Mouse (Mus musculus): ENCODE results near the gene Adcy2.
A peak's percentile ranks its signal among the peaks of the same experiment; 100 is the strongest.

Gene Adcy2

DNA sequence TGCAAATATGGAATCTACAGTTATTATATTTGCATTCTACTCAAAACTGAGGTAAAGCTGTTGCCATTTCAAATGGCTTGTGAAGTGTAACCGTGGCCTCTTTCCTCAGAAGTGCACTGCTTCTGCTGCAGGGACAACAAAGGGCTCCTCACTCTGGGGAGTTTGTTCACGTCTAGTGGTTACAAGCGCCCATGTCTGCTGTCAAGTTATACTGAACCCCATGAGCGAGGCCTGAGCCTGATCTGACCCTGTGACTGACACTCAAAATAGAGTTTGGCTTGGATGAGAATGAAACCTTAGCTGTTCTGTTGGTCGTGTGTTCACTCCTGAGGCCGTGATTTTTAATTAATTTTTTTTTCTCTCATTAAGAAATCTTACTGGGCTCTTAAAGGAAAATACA is 38.8 kb downstream of the Adcy2 start:
- DNase-seq: no peak

DNA sequence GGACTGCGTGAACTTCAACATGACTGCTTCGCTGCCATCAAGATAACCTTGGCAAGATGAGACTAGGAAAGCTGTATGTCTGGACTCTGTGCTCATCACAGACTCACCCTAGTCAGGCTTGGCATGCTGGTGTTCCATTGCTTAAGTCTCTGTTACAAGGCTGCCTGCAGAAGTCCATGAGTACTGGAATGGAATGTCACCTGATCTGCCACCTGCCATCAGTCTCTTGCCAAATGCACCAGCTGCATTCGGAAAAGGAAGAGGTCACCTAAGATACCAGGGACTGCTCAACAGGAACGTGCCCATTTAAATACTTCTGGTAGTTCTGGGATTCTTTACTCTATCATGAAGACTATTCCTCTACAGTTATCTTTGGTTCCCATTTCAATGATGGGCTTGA is 39.9 kb downstream of the Adcy2 start:
- DNase-seq: no peak

DNA sequence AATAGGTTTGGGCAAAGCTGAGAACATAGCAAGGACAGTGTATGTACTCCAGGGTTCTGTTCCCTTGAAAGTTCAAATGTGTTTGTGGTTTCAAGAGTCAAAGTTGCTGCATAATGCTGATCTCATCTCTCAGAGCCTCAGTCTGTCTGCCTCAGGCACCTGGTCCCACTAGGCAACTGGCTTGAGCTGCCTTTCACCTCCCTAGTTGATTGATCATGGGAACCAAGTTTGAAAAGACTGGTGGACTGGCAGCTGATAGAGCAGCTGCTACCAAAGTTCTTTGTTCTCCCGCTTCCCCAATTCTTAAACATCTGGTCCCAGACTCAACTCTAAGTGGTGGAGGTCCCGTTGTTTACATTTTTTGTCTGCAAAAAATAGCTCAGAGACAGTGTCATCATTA is 56.6 kb downstream of the Adcy2 start:
- no peak for DNase-seq

DNA sequence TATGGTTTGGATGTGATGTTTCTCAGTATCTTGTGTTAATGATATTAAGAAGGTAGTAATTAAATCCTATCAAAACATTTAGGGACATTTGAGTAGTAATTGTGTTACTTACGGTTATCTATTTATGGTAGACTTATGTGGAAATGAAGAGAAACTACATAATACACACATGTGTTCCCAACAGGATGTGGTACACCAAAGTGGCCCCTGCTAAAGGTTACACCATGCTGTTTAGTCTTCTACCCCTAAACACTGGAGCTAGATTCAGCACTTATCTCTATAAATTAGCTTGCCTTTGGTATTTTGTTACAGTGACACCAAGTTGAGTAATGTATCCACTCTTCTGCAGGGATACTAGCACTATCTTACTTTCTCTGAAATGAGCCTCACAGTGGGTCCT is 57.9 kb downstream of the Adcy2 start:
- no peak for DNase-seq

DNA sequence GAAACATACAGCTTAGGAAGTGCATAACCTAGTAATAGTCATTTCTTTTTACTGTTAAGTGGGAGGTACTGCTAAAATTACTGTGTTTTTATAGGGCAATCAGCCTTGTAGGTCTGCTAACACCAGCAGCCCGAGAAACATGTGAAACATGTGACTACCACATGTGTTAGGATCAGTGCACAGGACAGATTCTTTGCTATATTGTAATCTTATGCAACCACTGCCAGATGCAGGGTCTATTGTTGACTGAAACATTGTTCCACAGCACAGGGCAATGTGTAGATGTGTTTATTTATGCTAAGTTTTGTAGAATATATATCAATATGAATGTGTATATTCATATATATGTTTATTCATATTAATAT is 67.1 kb downstream of the Adcy2 start:
- no peak for DNase-seq

DNA sequence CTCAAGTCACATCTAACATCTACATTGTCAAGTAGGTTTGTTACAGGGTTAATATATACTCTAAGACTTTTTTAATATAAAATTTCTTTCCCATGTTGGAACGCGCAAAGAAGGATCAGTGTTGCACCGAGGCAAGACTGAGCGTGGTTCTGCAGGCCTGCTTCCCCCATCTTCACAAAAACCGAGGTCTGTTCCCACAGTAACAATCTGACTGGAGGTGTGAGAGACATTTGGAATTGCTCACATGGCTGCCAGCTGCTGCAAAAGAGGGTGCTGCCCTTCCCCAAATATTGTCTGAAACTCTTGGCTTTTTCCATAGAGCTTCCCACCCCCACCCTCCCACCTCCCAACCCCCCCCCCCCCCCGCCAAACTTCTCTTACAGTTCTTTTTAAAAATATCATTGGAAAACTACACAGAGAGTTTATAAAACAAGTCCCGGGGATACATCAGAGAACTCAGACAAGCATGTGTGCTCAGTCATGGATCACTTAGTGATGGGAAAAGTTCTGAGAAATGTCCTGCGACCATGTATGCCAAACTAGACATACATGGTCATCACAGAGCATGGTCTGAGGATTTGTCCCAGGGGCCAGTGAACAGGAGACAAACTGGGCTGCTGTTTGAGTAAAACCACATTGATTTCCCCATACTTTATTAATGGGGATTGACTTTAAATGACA is 67.6 kb downstream of the Adcy2 start:
- DNase-seq: peak; percentile 58

DNA sequence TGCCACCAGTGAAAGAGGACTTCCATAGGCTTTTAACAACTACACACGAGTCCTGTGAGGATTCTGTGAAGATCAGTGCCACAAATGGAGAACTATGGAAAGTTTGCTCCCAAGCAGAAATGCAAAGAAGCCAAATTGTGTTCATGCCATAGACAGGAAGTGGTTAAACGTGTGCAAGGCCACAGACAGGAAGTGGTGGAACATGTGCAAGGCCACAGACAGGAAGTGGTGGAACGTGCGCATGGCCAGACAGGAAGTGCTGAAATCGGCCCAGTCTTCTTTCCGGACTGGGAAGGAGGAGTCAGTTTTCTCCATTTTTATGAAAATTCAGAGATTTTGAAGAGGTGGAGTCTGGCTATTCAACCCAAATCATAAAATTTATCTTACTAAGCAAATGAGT is 70.9 kb downstream of the Adcy2 start:
- DNase-seq: no peak

DNA sequence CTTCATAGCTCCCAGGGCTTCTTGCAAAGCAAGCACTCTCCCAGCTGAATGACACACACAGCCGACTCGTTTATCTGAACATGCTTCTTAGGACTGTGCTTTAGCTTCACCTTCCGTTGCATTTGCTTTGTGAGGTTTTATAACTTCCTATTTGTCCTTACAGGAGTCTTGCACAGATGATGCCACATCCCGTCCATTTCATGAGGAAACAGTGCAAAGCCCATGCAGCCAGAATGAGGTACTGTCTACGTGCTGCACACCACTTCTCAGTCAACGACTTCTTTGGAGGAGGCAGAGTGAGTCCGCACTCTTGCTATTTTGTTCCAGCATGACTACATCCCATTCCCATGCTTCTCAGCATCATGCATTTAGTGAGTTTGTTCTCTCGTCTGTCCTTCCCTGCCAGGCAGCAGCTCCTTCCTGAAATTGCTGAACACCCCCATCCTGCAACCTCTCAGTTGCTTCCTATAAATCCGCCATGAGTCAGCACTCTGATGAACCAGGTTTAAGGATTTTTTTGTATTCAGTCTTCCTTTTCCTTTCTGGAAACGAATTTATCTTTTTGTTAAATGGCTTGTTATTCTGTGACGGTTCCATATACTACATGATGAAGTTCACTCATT is 85.6 kb downstream of the Adcy2 start:
- DNase-seq: no peak

DNA sequence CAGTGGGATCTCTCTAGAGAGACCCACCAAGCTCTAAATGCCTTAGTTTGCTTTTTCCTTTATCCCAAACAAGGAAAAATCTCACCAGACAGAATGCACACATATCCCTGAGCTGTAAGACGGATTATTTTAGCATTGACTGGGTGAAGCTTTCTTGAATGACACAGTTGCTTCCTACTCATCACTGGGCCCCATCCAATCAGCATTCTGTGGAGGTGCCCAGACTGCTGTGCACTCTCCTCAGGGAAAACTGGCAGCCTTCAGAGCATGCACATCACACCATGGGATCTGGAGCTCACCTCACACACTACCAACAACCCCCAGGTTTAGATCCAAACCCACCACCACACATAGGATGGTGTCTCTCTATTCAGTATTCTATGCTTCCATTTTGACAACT is 92.7 kb downstream of the Adcy2 start:
- no peak for DNase-seq

DNA sequence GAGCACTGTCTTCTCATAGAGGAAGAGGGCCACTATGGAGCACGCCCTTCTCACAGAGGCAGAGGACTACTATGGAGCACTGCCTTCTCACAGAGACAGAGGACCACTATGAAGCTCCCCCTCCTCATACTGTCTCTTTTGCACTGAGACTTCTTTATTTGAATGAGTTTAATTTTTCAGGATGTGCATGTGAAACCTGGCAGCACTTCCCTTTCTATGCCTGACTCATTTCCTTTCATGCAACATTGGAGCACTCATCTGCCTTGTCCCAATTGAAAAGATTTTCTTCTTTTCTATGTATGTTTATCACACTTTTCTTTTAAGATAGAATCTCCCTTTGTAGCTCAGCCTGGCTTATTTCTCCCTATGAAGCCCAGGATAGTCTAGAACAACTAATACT is 96.6 kb downstream of the Adcy2 start:
- no peak for DNase-seq

DNA sequence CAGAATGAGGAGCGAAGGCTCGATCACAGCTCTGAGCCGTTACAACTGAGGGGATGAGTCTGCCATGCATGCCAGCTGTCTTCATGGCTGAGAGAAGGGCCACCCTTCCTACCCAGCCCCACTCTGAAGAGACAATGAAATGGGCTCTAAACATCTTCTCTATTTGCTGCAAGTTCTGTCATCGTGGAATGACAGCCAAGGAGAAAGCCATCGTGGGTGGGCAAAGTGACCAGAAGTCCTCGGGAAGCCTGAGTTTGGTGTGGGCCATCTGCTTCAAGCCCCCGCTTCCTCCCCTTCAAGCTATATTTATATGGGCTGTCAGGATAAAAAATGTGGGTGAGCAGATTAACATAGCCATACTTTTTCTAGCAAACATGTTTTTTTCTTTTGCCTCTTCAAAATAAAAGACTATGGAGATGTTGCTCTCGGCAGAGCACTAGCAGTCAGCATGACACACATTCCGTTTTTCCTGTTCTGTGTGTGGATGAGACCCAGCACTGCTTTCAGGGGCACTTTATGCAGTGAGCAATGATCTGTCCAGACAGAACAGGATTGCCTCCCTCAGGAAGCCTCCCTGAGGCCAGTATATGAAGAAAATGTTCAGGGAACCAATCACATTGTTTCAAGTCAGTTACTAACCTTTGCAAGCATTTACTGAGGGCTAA is 109.3 kb downstream of the Adcy2 start:
- DNase-seq: no peak

DNA sequence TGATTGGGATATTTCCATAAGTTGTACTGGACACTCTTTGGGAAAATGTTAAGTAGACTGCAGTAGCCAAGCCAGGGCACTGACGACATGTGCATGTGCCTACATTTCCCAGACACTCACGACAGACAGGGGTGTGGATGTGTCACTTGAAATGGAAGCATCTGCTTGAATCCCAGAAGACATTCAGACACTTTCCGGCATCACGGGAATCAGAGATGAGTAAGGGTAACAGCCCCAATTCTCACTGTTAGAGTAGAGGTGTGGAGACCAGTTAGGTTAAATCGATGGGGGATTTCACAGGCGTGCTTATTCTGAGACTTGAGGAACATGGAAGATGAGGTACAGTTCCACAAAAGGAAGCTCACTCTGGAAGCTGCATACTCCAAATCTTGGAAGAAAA is 130.6 kb downstream of the Adcy2 start:
- no peak for DNase-seq

DNA sequence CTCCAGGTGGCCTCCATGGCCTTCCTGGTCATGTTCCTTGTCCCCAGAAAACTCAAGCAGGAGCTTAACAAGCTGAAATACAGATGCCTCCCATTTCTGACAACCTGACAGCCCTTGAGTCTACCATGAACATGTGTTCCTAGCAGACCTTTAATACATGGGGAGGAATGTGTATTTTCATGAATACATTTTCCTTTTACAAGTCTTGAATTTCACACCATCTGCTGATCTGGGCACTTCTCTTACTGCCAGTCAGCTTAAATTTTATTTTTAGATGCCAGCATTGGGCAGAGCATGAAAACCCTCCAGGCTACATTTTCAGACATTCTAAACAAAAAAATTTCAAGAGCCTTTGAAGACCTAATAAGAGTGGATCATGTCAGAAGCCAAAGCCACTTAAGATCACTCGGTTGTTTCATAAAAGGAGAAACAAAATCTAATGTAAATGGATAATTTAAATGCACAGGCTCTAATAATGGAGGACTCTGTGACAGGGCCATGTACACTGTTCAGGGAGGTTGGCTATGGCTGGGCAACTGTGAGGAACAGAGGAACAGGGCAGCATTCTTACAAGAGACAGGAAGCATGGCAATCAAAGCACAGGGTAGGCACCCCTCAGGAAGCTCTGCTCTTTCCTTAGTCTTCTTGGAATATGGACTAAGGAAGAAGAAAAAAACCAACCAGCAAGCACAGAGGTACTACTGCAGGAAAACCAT is 131.2 kb downstream of the Adcy2 start:
- no peak for DNase-seq

DNA sequence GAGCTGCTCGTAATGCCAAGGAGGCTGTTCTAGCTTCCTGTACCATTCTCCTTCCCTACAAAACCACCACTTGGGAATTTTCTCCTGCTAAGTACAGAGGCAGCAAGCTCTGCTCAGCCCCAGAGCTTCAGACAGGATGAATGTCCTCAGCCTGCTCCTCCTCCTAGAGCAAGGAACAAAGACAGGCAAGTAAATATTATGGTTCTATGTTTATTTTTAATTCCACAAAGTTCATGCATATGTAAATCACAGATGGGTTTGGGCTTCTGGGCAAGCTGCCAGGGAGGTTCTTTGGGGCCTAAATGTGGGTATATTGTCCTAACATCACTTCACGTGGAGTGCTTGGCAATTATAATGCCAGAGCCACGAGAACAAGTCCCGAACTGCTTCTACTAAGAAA is 139.3 kb downstream of the Adcy2 start:
- peak; percentile 12 for DNase-seq

DNA sequence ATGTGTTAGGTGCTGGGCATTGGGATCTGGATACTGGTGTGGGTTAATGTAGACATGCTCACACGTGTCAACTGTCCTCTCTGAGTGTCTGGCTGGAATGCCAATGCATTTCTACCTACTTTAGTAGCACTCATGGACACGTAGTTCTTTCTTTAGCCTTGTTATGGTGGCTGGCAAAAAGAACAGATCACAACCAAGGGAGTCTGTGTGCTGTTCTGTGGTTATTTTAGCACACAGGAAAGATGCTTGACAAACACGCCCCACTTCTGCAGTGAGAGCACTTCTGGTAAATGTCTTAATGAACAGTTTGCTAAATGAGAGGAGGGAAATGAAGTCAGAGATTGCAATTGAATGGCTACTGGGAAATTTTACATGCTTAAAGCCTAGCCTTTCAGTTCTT is 151.1 kb downstream of the Adcy2 start:
- DNase-seq: no peak

DNA sequence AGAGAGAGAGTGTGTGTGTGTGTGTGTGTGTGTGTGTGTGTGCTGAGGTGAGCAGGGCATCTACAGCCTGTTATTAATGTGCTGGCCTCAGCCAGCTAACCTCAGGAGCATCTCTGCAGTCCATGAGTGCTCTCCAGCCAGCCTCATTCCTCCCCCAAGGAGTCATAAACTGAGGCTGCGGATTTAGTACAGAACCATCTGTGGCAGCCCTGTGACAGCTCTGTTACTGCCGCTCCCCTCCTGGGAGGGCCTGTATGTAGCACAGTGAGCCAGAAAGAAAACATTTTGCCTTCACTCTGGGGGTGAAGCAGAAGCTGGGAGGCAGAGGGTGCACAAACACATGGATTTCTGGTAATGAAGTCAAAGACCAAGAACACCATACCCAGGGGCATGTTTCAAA is 159.8 kb downstream of the Adcy2 start:
- no peak for DNase-seq

DNA sequence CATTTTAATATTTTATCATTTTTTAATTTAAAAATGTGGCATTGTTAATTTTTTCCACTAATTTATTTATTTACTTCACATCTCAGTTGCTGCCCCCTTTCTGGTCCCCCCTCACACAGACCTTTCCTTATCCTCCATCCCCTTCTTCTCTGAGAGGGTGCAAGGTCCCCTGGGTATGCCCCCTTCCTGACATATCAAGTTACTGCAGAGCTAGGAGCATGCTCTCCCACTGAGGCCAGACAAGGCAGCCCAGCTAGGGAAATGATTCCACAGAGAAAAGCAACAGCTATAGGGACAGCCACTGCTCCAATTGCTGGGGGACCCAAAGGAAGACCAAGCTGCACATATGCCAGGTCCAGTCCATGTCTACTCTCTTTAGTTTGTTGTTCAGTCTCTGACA is 163.2 kb downstream of the Adcy2 start:
- DNase-seq: no peak

DNA sequence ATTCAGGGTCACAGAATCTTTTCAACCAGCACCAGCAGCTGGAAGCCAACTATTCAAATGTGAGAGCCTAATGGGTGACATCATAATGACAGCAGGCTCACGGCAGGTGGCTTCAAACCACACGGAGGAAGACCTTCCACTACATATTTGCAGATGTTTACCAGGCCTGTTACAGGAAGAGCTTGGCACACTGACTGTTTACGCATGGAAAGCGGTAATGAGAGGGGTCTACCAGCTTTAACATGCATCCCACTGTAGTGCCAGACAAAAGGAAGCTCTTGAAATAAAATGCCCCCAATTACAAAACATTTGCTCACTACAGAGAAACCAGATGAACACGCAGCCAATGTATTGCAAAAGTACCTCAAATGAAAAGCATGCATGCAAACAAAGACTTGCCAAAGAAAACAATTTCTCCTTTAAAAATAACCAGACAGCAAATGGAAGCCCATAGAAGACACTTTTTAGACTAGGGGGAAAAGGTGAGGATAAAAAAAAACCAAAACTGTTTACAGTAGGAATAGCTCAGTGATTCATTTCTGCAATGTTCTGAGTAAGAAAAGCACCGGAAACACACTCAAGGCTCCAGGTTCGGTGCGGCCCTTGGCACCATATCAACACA is 163.8 kb downstream of the Adcy2 start:
- no peak for DNase-seq

DNA sequence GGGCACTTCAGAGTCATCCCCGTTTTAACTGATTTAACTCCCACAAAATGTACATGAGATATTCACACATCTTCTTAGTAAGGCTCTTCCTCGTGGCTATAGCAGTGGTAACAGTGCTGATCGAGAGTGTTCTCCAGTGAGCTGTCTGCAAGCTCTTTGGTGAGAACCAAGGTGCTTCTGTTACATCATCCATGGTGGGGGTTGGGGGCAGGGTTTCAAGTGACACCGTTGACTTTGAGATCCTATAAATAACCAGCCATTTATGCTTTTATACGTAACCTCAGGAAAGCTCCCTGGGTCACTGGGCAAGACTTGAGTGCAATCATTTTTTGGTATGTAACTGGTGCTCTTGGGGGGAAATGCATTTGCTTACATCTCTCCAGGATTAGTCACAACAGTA is 167.2 kb downstream of the Adcy2 start:
- no peak for DNase-seq

DNA sequence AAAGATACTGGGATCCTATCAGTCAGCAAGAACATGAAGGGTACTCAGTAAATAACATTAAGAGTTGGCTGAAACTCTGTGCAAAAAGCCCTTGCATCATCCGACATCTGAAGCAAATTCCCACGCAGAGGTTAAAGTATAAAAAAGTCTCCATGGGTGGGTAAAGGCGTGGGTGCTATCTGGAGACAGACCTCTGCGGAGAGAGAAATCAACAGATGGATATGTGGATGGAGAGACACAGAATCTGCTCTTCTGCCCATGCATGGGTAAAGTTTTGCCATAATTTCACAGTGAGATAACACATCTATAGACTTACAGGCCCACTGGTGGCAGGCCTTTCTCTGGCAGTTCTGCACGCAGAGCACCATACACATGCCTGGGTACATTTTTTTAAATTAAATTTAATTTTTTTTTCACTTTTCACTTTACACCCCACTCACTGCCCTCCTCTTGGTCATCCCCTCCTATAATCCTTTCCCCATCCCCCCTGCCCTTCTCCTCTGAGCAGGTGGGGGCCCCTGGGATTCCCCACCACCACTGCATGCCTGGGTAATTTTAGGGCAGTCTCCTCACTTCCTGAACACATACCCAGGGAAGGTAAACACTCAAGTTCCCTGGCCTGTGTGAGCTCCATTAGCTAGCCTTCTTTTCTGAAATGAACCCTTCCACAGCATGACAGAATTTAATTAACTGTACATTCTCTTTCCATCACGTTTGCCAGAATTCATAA is 169.1 kb downstream of the Adcy2 start:
- DNase-seq: no peak

DNA sequence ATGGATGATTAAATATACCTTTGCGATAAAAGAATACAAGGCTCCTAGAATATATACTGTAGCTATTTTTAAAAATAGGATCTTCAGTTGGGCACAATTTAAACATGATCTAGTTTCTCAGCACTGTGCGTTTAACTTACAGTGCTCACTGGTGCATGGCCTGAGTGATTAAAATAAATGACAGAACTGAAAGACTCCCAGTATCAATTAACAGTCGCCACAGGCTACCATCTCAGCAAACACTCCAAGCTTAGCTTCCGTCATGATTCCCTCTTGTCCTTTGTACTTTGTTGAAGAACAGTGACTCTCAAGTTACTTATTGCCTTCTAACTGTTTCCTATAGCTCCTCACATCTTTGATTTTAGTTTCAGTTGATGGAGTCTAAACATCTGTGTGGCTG is 170.9 kb downstream of the Adcy2 start:
- no peak for DNase-seq

DNA sequence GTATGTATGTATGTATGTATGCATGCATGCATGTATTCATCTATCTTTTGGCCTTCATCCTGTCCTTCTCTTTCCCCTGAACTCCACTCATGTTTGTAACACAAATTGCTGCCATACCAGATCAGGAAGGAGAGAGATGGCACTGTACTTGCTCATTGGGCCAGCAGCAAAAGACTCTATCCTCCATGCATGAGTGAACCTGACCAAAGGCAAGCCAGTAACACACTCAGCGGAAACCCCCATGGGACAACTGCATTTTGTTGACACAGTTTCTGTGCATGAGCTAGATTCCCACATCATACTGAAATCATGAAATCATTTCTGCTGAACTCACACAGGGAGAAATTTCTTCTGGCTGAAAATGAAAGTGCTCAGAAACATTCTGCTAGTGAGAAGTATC is 172.9 kb downstream of the Adcy2 start:
- no peak for DNase-seq

Data from lung, postnatal 36 days (tissue).